Mouse (Mus musculus): ENCODE data around the gene Rbm6.

The Rbm6 gene

DNA sequence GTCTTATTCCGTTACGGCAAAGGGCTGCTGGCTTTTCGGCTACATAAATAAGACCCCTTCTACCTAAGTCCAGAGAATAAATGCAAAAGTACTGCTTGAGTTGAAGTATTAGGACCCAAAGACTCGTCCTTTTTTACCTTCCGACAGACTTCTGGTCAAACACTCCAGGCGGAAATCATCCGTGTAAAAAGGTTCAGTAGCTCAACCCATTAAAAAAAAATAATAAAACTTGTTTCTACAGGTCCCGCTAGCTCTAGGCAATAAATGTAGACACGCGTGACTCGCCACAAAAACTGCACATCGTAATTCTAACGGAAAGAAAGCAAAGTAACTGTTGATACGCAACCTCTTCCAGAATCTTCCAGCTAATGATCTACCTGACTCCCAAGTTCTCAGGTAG lies at the start of gene Rbm6:
TSS of gene Rbm6 (minus strand) at position 101 of the 400 bp plus-strand sequence.
- DNase-seq, result no peak

GRCm38 (mm10) chr9:107919441-107919840 lies 46.4 kb upstream of the Rbm6 start:
- DNase-seq, result no peak

- DNase-seq, result no peak
These were observed 45.8 kb upstream of the Rbm6 start for GRCm38 (mm10) chr9:107918884-107919283.

- no peak for DNase-seq
These were observed 45.0 kb upstream of the Rbm6 start for GRCm38 (mm10) chr9:107917895-107918608.

DNA sequence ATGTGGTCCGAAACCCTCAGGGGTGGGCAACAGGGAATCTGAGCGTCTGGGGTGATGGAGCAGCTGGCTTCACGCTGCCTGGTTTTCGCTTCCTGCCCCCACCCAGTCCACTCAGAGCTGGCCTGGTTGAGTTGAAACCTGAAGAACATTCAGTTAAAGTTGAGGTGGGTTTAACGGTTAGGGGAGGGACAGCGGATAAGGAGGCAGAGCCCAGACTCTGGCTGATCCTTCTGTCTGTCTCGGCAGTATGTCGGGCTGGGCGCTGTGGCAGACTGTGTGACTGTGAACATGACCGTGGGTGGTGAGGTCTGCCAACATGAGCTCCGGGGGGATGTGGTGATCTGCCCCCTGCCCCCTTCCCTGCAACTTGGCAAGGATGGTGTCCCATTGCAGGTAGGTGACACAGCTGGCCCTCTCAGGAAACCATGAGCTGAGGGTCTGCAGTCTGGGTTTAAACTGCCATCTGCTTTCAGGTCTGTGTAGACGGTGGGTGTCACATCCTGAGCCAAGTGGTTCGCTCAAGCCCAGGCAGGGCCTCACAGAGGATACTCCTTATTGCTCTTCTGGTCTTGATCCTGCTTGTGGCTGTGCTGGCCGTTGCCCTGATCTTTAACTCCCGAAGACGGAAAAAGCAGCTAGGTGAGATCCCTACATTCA lies 41.9 kb upstream of the Rbm6 start:
- no peak for DNase-seq

DNA sequence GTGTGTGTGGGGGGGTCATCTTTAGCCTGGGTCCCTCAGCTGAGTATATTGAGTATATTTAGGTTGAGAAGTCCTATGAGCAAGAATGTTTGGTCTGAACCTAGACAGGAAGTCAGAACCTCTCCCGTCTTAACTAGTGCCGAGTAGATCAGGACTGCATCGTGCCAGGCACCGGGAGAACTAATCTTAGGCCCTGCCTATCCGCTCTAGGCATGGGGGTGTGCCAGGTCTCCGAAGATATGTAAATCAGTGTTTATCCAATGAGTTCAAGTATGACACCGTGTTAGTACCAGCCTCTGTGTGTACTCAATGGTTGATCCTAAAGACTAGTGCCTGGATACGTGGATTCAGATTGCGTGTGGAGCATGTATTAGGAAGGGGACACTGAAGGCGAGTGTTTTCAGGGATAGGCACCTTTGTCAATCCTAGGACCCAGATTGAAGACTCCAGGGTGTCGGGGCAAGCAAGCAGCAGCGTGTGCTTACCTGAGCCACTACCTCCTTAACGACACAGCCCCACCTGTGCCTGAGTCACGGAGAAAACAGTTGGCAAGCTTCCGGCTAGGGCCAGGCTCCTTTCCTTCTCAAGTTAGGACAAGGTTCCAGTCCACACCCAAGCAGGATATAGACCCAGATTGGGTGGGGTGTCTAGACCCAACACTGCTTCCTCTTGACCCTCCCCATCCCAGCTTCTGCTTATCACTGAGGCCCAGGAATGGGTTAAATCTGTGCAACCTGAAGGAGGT lies 37.2 kb upstream of the Rbm6 start:
- no peak for DNase-seq

- no peak for DNase-seq
These were observed 35.5 kb upstream of the Rbm6 start for GRCm38 (mm10) chr9:107908410-107909158.

GRCm38 (mm10) chr9:107907801-107908120 lies 34.7 kb upstream of the Rbm6 start:
- no peak for DNase-seq

- no peak for DNase-seq
These were observed 34.1 kb upstream of the Rbm6 start for GRCm38 (mm10) chr9:107906967-107907800.

GRCm38 (mm10) chr9:107906252-107906966 lies 33.4 kb upstream of the Rbm6 start, which contains the start of gene Mst1r:
Gene Mst1r, plus strand, starts transcription at chr9:107906873.
- DNase-seq, result peak in 1 of 2 experiments; percentile 9

DNA sequence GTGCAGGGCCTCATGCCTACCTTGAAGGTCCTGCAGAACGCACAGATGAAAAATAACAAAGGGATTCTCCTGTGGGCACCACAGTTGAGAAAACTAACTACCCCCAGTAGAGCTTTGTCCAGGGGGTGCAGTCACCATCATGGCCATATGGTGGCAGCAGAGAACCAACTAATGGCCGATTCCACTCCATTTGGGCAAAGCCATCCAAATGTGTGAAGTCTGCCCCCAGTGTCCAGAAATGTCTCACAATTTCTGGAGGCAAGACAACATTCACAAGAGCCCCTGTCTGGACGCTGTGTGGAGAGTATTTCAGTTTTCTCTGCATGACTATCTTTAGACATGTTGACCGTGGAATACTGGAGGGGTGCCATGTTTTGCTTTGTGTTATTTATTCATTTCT lies 31.7 kb upstream of the Rbm6 start:
- peak; percentile 92 to 94 for DNase-seq

- DNase-seq, result no peak
These were observed 28.5 kb upstream of the Rbm6 start for GRCm38 (mm10) chr9:107901627-107901914.

- peak; percentile 62 to 64 for DNase-seq
These were observed 28.0 kb upstream of the Rbm6 start for GRCm38 (mm10) chr9:107900840-107901626.

DNA sequence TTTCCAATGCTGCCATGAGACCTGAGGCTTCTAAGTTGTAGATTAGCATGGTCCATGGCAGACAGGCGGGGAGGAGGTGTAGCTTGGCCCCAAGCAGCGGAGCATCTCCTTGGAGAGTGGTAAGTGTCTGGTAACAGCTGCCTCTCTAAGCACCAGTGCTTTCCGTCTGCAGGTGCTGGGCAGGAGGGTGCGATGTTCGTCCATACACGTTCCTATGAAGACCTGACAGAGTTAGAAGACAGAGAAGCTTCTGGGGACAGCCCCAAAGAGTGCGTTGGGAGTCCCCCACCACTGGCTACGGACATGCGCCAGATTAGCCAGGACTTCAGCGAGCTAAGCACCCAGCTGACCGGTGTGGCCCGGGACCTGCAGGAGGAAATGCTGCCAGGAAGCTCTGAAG lies 26.8 kb upstream of the Rbm6 start:
- DNase-seq, result no peak

- DNase-seq, result no peak
These were observed 25.5 kb upstream of the Rbm6 start for GRCm38 (mm10) chr9:107898563-107898962.

DNA sequence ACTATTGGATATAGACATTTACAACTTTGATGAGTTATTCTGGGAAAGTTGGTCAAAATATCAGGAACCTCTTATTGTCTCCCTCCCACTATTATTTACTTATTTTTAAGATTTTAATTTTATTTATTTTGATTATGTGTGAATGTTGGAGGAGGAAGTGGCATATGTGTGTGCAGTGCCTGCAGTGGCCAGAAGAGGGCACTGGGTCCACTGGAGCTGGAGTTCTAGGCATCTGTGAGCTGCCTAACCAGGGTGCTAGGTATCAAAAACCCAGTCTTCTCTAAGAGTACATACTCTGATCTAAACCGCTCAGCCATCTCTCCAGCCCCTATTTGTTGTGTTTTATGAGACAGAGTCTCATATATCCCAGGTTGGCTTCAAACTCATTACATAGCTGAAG lies 18.0 kb upstream of the Rbm6 start:
- DNase-seq, result peak; percentile 57 to 65

DNA sequence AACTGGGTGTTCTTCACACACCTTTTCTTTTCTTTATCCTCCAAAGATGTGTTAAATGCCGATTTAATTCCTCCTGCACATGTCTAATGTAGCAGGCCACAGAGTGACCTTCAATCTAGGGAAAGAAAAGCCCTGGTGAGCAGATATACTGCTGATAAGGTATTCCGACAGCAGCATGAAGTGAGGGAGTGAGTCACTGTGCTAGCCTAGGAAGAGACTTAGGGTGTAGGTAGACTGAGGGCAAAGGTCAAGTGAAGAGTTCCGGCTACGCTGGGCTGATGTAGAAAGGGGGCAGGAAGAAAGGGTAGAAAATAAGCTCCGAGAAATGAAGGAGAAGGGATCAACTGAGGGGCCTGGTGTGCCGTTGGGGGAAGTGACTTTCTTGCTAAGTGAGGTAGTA lies 17.2 kb upstream of the Rbm6 start:
- DNase-seq, result no peak

GRCm38 (mm10) chr9:107888267-107888850 lies 15.3 kb upstream of the Rbm6 start:
- peak in 1 of 2 experiments; percentile 31 for DNase-seq

DNA sequence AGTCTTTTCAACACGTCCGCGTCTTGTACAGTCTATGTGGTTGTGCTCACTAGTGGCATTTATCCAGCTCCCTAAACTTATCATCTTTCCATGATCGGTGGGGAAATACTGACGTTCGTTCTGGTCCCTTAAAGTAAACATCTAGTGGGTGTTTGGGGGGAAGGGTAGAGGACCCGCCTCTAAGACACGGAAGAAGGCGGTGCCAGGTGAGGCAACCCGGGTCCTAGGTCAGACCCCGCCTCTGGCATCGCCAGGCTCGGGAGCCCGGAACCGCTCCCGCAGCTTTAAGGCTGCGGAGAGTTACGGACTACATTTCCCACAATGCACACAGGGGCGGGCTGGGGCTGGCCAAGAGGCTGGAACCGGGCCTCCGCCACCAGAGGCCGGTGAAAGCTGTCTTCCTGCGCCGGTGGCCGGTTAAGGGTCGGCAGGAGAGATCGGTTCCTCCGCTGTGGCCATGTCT lies 14.8 kb upstream of the Rbm6 start, which contains the start of gene Mon1a:
TSS of gene Mon1a (plus strand) at position 348 of the 463 bp plus-strand sequence.
- DNase-seq, result peak; percentile 77 to 79

GRCm38 (mm10) chr9:107880411-107880810 lies 7.4 kb upstream of the Rbm6 start:
- DNase-seq, result no peak
